Mouse (Mus musculus) midbrain, embryonic 16.5 days (tissue): ENCODE data around the gene Plekhd1. TPM values are rescaled to one million over a fixed set of nuclear protein-coding genes. Genes with fewer than 3 reads are reported as not detected.

Experiments used
- ATAC-seq: fragments of 200-750 bp; cut with Nextera tagmentation; 2 replicates; pipeline ENCODE4 v1.8.0; 2017; ENCODE audit warnings: moderate TSS enrichment
- H3K27ac ChIP-seq: fragments of 300-500 bp; sonication (generic); 2 replicates; pipeline ENCODE4 v1.5.1; 2014; ENCODE audit warnings: mild to moderate bottlenecking, low read length, mixed read lengths
- H3K27me3 ChIP-seq: fragments of 300-500 bp; sonication (generic); 2 replicates; pipeline ENCODE4 v1.6.1; 2014; ENCODE audit warnings: low read depth, low read length, mixed read lengths; ENCODE audit not compliant: control insufficient read depth, insufficient read depth
- H3K36me3 ChIP-seq: fragments of 300-500 bp; sonication (generic); 2 replicates; pipeline ENCODE4 v1.6.1; 2014; ENCODE audit warnings: mild to moderate bottlenecking, low read length, moderate library complexity, mixed read lengths; ENCODE audit not compliant: control insufficient read depth, insufficient read depth
- H3K4me1 ChIP-seq: fragments of 300-500 bp; sonication (generic); 2 replicates; pipeline ENCODE4 v1.6.1; 2014; ENCODE audit warnings: mild to moderate bottlenecking, low read length, mixed read lengths; ENCODE audit not compliant: control insufficient read depth, insufficient read depth
- H3K4me2 ChIP-seq: fragments of 300-500 bp; sonication (generic); 2 replicates; pipeline ENCODE4 v1.6.1; 2014; ENCODE audit warnings: mild to moderate bottlenecking, low read length, mixed read lengths
- H3K4me3 ChIP-seq: fragments of 300-500 bp; sonication (generic); 2 replicates; pipeline ENCODE4 v1.5.1; 2014; ENCODE audit warnings: low read depth, mild to moderate bottlenecking, low read length, moderate library complexity, mixed read lengths
- H3K9ac ChIP-seq: fragments of 300-500 bp; sonication (generic); 2 replicates; pipeline ENCODE4 v1.6.1; 2014; ENCODE audit warnings: low read depth, low read length, mixed read lengths
- H3K9me3 ChIP-seq: fragments of 300-500 bp; sonication (generic); replicated peaks from 2 replicates; pipeline ENCODE4 v1.6.1; 2014; ENCODE audit warnings: mild to moderate bottlenecking, low read length, mixed read lengths; ENCODE audit not compliant: control insufficient read depth, poor library complexity, severe bottlenecking
- WGBS: fragments of 180-500 bp; shearing (Covaris S2); extraction: QIAGEN DNeasy Blood & Tissue Kit; methylation state at CpG from one replicate; pipeline ENCODE4 v1.1.7; 2014; 5-methylcytosine and 5-hydroxymethylcytosine counted together
- polyA plus RNA-seq: library from polyadenylated mRNA; unstranded; fragments of >200 nt; fragmentation: Nextera tagmentation; extraction: Ambion mirVana; gene quantifications from 2 replicates; pipeline ENCODE4 v1.2.1, GENCODE M21; 2015

The Plekhd1 gene
- polyA plus RNA-seq, 1 experiment from 2014 or later = 3.9 TPM

DNA sequence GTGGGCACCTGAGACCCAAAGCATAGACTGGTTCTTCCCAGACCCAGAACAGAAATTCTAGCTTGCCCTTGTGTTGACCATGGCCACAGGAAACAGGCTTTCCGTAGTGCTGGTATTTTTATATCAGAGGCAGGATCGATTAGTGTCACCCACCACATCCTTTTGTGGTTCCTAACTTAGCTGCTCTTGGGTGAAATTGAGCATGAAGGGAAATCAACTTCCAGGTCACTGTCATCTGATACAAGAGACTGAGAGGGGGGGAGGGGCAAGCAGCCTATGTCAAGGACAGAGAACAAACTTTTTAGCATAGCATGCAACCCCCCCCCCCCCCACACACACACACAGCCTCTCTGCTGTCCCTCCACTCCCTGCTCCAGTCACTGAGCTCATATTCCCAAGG lies 26.8 kb downstream of the Plekhd1 start:
- no peak overlapping the region for H3K9ac ChIP-seq
- H3K4me2 ChIP-seq = no peak overlapping the region
- WGBS = 81% methylated on average over 2 of the region's 2 CpGs
- H3K36me3 ChIP-seq = no peaks in the 10 kb centered on the region
- H3K27me3 ChIP-seq = no peaks in the 10 kb centered on the region
- H3K4me3 ChIP-seq = no peak overlapping the region
- peaks cover 4% of the 10 kb centered on the region; the same call in 1 of the 2 replicates for H3K4me1 ChIP-seq
- ATAC-seq = no peak
- no peak overlapping the region for H3K27ac ChIP-seq
- no peaks in the 10 kb centered on the region for H3K9me3 ChIP-seq

DNA sequence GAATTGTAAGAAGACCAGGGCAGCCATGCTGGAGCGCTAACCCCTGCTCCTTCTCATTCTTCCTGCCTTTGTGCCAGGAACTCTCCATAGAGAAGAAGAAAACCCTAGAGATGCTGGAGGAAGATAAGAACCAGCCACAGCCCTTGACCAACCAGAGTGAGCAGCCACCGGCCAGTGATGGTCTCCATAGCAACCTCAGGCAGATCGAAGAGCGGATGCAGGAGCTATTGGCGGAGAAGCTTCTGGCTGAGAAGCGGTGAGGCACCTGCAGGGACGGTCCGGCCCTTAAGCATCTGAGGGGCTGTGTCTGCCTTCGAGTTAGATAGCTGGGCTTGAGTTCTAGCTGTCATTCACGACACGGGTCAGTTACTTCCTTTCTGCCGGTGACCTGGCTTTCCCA lies 28.1 kb downstream of the Plekhd1 start:
- no peak overlapping the region for H3K9ac ChIP-seq
- peaks cover 4% of the 10 kb centered on the region; the same call in 1 of the 2 replicates for H3K4me1 ChIP-seq
- H3K27me3 ChIP-seq = no peaks in the 10 kb centered on the region
- no peak for ATAC-seq
- peak overlapping the region; percentile 33 for H3K4me2 ChIP-seq
- 42% methylated on average over 12 of the region's 12 CpGs for WGBS
- H3K36me3 ChIP-seq = no peaks in the 10 kb centered on the region
- H3K27ac ChIP-seq = no peak overlapping the region
- no peaks in the 10 kb centered on the region for H3K9me3 ChIP-seq
- no peak overlapping the region for H3K4me3 ChIP-seq

DNA sequence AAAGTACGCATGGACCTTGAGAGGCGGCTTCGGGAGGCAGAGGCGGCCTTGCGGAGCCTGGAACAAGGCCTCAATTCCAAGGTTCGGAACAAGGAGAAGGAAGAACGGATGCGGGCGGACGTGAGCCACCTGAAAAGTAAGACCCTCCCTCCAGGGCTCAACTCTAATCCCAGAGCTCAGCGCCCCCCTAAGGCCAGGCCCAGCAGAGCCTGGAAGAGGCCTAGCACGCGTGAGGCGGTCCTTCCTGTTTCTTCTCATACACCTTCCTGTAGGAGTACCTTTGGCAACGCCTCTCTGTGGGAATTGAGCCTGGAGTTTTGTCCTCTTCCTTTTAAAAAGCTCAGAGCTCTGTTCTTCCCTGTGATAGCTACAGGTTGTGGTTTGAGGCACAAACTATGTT lies 29.1 kb downstream of the Plekhd1 start:
- peaks cover 4% of the 10 kb centered on the region; the same call in 1 of the 2 replicates for H3K4me1 ChIP-seq
- no peak overlapping the region for H3K4me3 ChIP-seq
- no peaks in the 10 kb centered on the region for H3K27me3 ChIP-seq
- no peak overlapping the region for H3K4me2 ChIP-seq
- no peak for ATAC-seq
- WGBS = 90% methylated on average over 14 of the region's 15 CpGs
- H3K36me3 ChIP-seq = no peaks in the 10 kb centered on the region
- no peak overlapping the region for H3K27ac ChIP-seq
- no peaks in the 10 kb centered on the region for H3K9me3 ChIP-seq
- no peak overlapping the region for H3K9ac ChIP-seq

DNA sequence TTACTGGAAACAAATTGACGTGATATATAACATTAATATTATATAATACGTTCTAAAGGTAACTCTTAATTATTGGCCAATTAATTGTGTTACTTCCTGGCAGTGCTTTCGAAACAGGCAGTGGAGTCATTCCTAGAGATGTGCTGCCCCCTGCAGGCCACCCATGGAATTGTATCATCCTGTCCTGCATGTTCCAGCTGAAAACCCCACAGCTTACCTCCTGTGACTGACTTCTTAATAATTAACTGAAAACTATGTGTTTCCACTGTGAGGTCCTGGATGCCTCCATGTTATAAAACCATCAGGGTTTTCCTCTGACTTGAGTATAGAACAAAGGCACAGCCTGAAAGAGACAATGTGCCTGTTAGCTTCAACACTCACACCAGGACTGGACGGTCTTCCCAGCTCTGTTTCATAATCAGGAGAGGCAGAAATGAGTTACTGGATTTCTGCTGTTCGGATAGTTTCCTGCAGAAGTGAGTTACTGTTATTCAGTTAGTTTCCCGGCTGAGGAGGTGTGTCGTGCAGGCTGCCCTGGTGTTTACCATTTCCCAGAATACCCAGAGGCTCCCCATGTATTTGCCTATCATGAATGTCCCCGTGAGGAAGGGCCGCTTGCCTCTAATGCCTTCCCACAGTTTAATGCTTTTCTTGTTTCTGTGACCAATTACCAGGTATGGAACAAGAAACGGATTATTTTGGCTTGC lies 32.6 kb downstream of the Plekhd1 start:
- Histone ChIP-seq H3K36me3 (no peaks in the 10 kb centered on the region), H3K9me3 (no peaks in the 10 kb centered on the region), H3K27ac (no peak overlapping the region), H3K27me3 (no peaks in the 10 kb centered on the region), H3K4me2 (no peak overlapping the region), H3K4me1 (peaks cover 4% of the 10 kb centered on the region; the same call in 1 of the 2 replicates), H3K9ac (no peak overlapping the region), H3K4me3 (no peak overlapping the region)
- 26% methylated on average over 10 of the region's 10 CpGs for WGBS
- no peak for ATAC-seq

DNA sequence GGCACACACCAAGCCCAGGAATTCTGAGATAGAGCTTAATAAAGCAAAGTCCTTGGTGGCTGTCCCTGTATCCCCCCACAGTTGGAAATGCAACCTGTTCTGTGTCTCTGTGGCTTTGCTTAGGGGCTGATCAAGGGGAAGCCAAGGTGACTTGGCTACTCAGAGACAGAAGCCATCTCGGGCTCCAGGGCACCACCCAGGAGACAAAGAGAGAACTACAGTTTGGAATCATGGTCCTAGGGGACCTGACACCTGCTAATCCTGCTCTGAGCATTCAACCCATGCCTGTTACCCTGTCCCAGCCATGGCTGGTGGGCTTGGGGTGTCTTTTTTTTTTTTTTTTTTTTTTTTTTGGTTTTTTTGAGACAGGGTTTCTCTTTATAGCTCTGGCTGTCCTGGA lies 35.8 kb downstream of the Plekhd1 start:
- WGBS = 42% methylated on average over 1 of the region's 1 CpGs
- no peak for ATAC-seq
- Histone ChIP-seq H3K9ac (no peak overlapping the region), H3K9me3 (no peaks in the 10 kb centered on the region), H3K4me2 (no peak overlapping the region), H3K36me3 (no peaks in the 10 kb centered on the region), H3K4me3 (no peak overlapping the region), H3K27ac (no peak overlapping the region), H3K4me1 (peaks cover 2% of the 10 kb centered on the region; the same call in 1 of the 2 replicates), H3K27me3 (no peaks in the 10 kb centered on the region)

DNA sequence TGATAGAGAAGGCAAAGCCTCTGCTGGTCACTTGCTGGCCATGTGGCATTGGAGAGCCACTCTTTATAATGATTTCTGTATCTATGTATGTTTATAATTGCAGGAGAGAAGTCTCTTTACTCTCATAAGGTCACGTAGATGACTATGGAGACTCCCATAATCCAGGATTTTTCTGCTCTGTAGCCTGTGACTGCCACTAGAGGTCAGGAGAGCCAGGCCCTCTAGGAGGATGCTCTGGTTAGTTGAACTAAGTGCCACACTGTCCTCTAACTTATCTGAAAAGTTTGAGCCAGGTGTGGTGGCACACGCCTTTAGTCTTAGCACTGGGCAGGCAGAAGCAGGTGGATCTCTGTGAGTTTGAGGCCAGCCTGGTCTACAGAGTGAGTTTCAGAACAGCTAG lies 36.4 kb downstream of the Plekhd1 start:
- H3K4me2 ChIP-seq = no peak overlapping the region
- no peaks in the 10 kb centered on the region for H3K27me3 ChIP-seq
- H3K4me3 ChIP-seq = no peak overlapping the region
- no peak overlapping the region for H3K9ac ChIP-seq
- H3K4me1 ChIP-seq = peaks cover 2% of the 10 kb centered on the region; the same call in 1 of the 2 replicates
- no peak overlapping the region for H3K27ac ChIP-seq
- H3K9me3 ChIP-seq = no peaks in the 10 kb centered on the region
- no peak for ATAC-seq
- H3K36me3 ChIP-seq = no peaks in the 10 kb centered on the region
- WGBS = 37% methylated on average over 2 of the region's 2 CpGs

DNA sequence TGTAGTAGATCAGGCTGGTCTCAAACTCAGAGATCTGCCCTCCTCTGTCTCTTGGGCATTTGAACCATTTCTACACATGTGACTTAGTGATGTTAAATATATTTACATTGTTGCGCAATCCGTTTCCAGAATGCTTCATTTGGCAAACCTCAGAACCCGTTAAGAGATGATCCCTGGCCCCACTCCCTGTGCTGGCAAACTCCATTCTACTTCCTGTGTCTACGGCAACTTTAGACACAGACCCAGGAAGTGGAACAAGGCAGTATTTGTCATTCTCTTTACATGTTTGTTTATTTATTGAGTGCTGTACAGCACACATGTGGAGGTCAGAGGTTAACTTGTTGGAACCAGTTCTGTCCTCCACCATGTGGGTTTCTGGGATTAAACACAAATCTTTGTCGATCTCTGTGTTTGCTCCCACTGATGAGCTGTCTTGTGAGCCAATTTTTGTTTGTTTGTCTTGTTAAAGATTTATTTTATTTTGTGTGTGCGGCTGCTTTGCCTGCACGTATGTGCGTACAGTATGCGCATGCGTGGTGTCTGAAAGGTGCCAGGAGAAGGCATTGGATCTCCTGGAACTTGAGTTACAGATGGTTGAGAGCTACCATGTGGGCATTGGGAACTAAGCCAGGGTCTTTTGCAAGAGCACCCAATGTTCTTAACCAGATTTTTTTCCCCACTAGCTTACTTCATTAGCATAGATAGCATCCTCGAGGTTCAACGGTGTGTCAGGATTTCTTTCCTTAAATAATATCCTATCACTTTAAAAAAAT lies 37.6 kb downstream of the Plekhd1 start:
- Histone ChIP-seq H3K27me3 (no peaks in the 10 kb centered on the region), H3K9me3 (no peaks in the 10 kb centered on the region), H3K36me3 (no peaks in the 10 kb centered on the region), H3K4me1 (peaks cover 2% of the 10 kb centered on the region; the same call in 1 of the 2 replicates), H3K4me3 (no peak overlapping the region), H3K4me2 (no peak overlapping the region), H3K27ac (no peak overlapping the region), H3K9ac (no peak overlapping the region)
- WGBS = 88% methylated on average over 12 of the region's 12 CpGs
- ATAC-seq = no peak; the same call in 1 of the 2 replicates

DNA sequence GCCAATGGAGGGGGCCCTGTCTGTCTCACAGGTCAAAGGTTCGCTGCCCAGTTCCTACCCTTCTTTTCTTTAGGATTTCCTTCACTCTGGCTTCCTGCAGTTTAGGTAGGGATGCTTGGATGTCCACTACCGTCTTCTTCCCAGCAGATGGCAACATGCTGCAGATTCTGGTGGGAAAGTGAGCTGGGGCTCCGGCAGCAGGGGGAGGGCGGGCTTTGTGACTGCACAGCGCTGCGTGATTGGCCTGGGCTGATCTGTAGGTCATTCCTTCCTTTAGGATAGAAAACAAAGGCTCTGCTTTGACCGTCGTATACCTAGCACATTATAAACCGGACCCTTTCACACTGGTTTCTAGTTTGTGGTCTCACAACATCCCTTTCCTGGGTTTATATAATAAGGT lies 38.2 kb downstream of the Plekhd1 start:
- peak; percentile 83 for ATAC-seq
- Histone ChIP-seq H3K4me2 (peak overlapping the region; percentile 32; the same call in 1 of the 2 replicates), H3K27ac (peak overlapping the region; percentile 61; the same call in 1 of the 2 replicates), H3K27me3 (no peaks in the 10 kb centered on the region), H3K4me1 (peaks cover 4% of the 10 kb centered on the region; the same call in 1 of the 2 replicates), H3K4me3 (no peak overlapping the region), H3K36me3 (no peaks in the 10 kb centered on the region), H3K9me3 (no peaks in the 10 kb centered on the region), H3K9ac (no peak overlapping the region)
- WGBS = 4% methylated on average over 9 of the region's 9 CpGs
